Mouse (Mus musculus) heart, postnatal 0 days (tissue): ENCODE measurements around the gene Chd6. TPM values are rescaled to one million over a fixed set of nuclear protein-coding genes. Genes with fewer than 3 reads are reported as not detected.

Experiments used
- ATAC-seq: fragments of 200-750 bp; cut with Nextera tagmentation; 2 replicates; pipeline ENCODE4 v1.8.0; 2017; ENCODE audit warnings: low read depth, moderate number of reproducible peaks, moderate library complexity; ENCODE audit not compliant: insufficient read depth
- DNase-seq: peaks from one replicate; pipeline ENCODE4 v3.0.0-alpha.2; 2016; ENCODE audit warnings: low spot score
- H3K27ac ChIP-seq: fragments of 300-500 bp; sonication (generic); 2 replicates; pipeline ENCODE4 v1.5.1; 2014; ENCODE audit warnings: low read depth, mild to moderate bottlenecking
- H3K27me3 ChIP-seq: fragments of 300-500 bp; sonication (generic); 2 replicates; pipeline ENCODE4 v1.6.1; 2014; ENCODE audit warnings: low read length, mixed read lengths; ENCODE audit not compliant: control insufficient read depth, insufficient read depth
- H3K36me3 ChIP-seq: fragments of 300-500 bp; sonication (generic); replicated peaks from 2 replicates; pipeline ENCODE4 v1.6.1; 2014; ENCODE audit warnings: low read length, mixed read lengths; ENCODE audit not compliant: control insufficient read depth, insufficient read depth
- H3K4me1 ChIP-seq: fragments of 300-500 bp; sonication (generic); 2 replicates; pipeline ENCODE4 v1.6.1; 2014; ENCODE audit warnings: antibody characterized with exemption; ENCODE audit not compliant: control insufficient read depth, insufficient read depth
- H3K4me2 ChIP-seq: fragments of 300-500 bp; sonication (generic); 2 replicates; pipeline ENCODE4 v1.6.1; 2014; ENCODE audit warnings: low read depth, mild to moderate bottlenecking, low read length, moderate library complexity
- H3K4me3 ChIP-seq: fragments of 300-500 bp; sonication (generic); 2 replicates; pipeline ENCODE4 v1.5.1; 2014; ENCODE audit warnings: low read depth, low read length
- H3K9ac ChIP-seq: fragments of 300-500 bp; sonication (generic); replicated peaks from 2 replicates; pipeline ENCODE4 v1.6.1; 2014; ENCODE audit warnings: low read depth, low read length, mixed read lengths
- H3K9me3 ChIP-seq: fragments of 300-500 bp; sonication (generic); replicated peaks from 2 replicates; pipeline ENCODE4 v1.6.1; 2016; ENCODE audit warnings: low read length; ENCODE audit not compliant: control insufficient read depth
- CTCF ChIP-seq: IDR thresholded peaks from 2 replicates; pipeline ENCODE4 v1.5.1; 2016; ENCODE audit warnings: antibody characterized with exemption, control low read depth, low read depth
- EP300 ChIP-seq: IDR thresholded peaks from 2 replicates; pipeline ENCODE4 v1.6.1; 2016; ENCODE audit warnings: antibody characterized with exemption, low read depth
- whole genome bisulfite sequencing: fragments of 180-500 bp; shearing (Covaris S2); extraction: QIAGEN DNeasy Blood & Tissue Kit; methylation state at CpG from one replicate; pipeline ENCODE4 v1.1.7; 2014; 5-methylcytosine and 5-hydroxymethylcytosine counted together
- polyA plus RNA-seq: library from polyadenylated mRNA; unstranded; fragments of >200 nt; fragmentation: Nextera tagmentation; extraction: Ambion mirVana; gene quantifications from 2 replicates; pipeline ENCODE4 v1.2.1, GENCODE M21; 2015
- total RNA-seq: library from RNA; depleted of rRNA; stranded (reverse); fragments of >200 nt; gene quantifications from 2 replicates; pipeline ENCODE4 v1.2.3, GENCODE M21; 2014; ENCODE audit warnings: low replicate concordance

The Chd6 gene
- total and polyA plus RNA-seq, 2 experiments from 2014 or later, result 14.5 to 37.7 TPM

- peaks cover 73% of the 10 kb centered on the region for H3K36me3 ChIP-seq
- peak overlapping the region; percentile 26 for H3K4me2 ChIP-seq
- peak overlapping the region; percentile 89 for H3K27ac ChIP-seq
- ATAC-seq (peak; percentile 90), DNase-seq (peak; percentile 78)
- TF ChIP-seq EP300 (peak; percentile 97), CTCF (no peak)
- H3K27me3 ChIP-seq, result no peaks in the 10 kb centered on the region
- H3K4me3 ChIP-seq, result peak overlapping the region; percentile 28
- peaks cover 19% of the 10 kb centered on the region for H3K4me1 ChIP-seq
- H3K9me3 ChIP-seq, result no peaks in the 10 kb centered on the region
- H3K9ac ChIP-seq, result peak overlapping the region; percentile 23; the same call in 1 of the 2 replicates
- WGBS, result 50% methylated on average over 3 of the region's 3 CpGs
These were observed 126.2 kb downstream of the Chd6 start for GRCm38 (mm10) chr2:160982636-160983035.

- whole genome bisulfite sequencing, result 69% methylated on average over 6 of the region's 6 CpGs
- DNase-seq, result peak; percentile 24
- no peaks in the 10 kb centered on the region for H3K9me3 ChIP-seq
- H3K9ac ChIP-seq, result peak overlapping the region; percentile 23
- no peaks in the 10 kb centered on the region for H3K27me3 ChIP-seq
- peak; percentile 21; the same call in 1 of the 2 replicates for ATAC-seq
- peak overlapping the region; percentile 89 for H3K27ac ChIP-seq
- TF ChIP-seq CTCF, result no peak
- TF ChIP-seq EP300, result no peak
- H3K4me2 ChIP-seq, result peak overlapping the region; percentile 26
- H3K4me1 ChIP-seq, result peaks cover 26% of the 10 kb centered on the region
- H3K36me3 ChIP-seq, result peaks cover 72% of the 10 kb centered on the region
- peak overlapping the region; percentile 28 for H3K4me3 ChIP-seq
These were observed 127.1 kb downstream of the Chd6 start for GRCm38 (mm10) chr2:160981791-160982190.

GRCm38 (mm10) chr2:160978651-160979050, 130.2 kb downstream of the Chd6 start:
- no peak overlapping the region for H3K4me3 ChIP-seq
- WGBS, result no CpG with 5 or more reads among the region's 1 CpGs
- no peak for TF ChIP-seq EP300
- no peak for TF ChIP-seq CTCF
- ATAC-seq (no peak), DNase-seq (no peak)
- no peaks in the 10 kb centered on the region for H3K27me3 ChIP-seq
- no peak overlapping the region for H3K27ac ChIP-seq
- H3K4me2 ChIP-seq, result no peak overlapping the region
- H3K9me3 ChIP-seq, result no peaks in the 10 kb centered on the region
- peaks cover 26% of the 10 kb centered on the region for H3K4me1 ChIP-seq
- peaks cover 81% of the 10 kb centered on the region for H3K36me3 ChIP-seq
- no peak overlapping the region for H3K9ac ChIP-seq

GRCm38 (mm10) chr2:160977248-160977647, 131.6 kb downstream of the Chd6 start:
- Histone ChIP-seq H3K27me3 (no peaks in the 10 kb centered on the region), H3K4me1 (peaks cover 20% of the 10 kb centered on the region), H3K9me3 (no peaks in the 10 kb centered on the region), H3K9ac (no peak overlapping the region), H3K27ac (0 out of 2 replicates have a peak overlapping the region, but pooled peaks have one; percentile 46), H3K4me2 (no peak overlapping the region), H3K36me3 (peaks cover 86% of the 10 kb centered on the region), H3K4me3 (no peak overlapping the region)
- TF ChIP-seq EP300 (no peak), CTCF (no peak)
- DNase-seq (no peak), ATAC-seq (no peak; the same call in 1 of the 2 replicates)
- 5% methylated on average over 1 of the region's 1 CpGs for WGBS

GRCm38 (mm10) chr2:160973648-160974215, 135.1 kb downstream of the Chd6 start:
- H3K4me2 ChIP-seq, result no peak overlapping the region
- ATAC-seq, result no peak
- H3K4me3 ChIP-seq, result no peak overlapping the region
- DNase-seq, result no peak
- no peak for TF ChIP-seq CTCF
- no peak for TF ChIP-seq EP300
- H3K9ac ChIP-seq, result no peak overlapping the region
- H3K9me3 ChIP-seq, result no peaks in the 10 kb centered on the region
- H3K36me3 ChIP-seq, result peaks cover 88% of the 10 kb centered on the region
- 78% methylated on average over 5 of the region's 5 CpGs for WGBS
- H3K4me1 ChIP-seq, result peaks cover 17% of the 10 kb centered on the region
- H3K27ac ChIP-seq, result no peak overlapping the region
- H3K27me3 ChIP-seq, result no peaks in the 10 kb centered on the region
